Mouse (Mus musculus) embryo, embryonic 9.5 days (tissue): ENCODE data around the gene Map2k6.

Experiments used
- DNase-seq: peaks from one replicate; pipeline ENCODE4 v3.0.0-alpha.2; 2017; ENCODE audit errors: extremely low spot score

The Map2k6 gene

DNA sequence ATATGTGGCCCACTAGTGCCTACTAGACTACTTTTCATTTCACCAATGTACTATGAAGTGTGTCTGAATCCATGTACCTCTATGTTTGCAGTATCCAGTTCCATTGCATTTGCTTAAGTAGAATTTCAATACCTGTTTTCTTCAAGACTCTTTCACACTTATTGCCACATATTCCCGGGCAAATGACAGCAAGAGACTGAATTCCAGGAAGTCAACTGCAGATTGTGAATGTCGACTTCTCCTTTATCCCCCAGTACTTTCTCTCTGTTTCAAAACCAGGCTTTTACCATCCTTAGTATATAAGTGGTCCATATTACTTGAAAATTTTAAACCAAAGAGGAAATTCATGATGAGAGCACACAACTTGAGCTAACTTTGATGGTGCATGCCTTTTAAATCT, 4.7 kb downstream of the Map2k6 start:
- DNase-seq = no peak

DNA sequence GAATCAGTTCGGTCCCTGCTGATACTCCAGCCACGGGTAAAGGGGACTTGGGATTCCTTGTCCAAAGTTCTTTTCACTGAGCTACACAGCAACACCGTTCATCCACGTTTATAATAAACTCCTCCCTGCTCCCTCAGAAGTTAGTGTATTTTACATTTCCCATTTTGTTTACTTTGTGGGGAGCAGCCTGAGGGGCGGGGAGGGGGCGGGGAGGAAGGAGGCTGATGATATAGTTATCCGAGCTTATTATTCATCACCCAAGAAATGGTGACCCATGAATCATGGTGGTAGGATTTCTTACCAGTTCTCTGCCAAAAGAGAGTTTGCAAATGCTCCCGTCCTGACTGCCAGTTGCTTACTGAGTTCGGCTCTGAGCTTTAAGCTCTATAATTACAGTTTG, 6.7 kb downstream of the Map2k6 start:
- DNase-seq = no peak

DNA sequence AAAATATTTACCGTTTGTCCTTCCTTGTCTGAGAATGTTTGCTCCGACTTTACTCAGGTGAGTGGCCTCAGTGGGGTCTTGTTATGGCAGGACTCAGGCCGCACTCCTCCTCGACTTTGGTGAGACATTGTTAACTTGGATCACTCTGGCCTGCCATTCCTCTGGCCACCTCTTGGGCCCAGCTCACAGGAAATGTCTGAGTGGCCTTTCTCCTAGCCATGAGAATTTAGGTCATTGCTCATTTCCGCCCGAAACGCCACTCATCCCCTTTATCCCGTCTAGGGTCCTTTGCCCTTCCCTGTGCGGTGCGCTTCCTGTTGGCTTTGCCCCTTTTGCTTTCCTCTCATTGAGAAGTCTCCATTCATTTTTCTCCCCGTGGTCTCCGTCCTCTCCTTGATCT, 10.2 kb downstream of the Map2k6 start:
- DNase-seq = no peak

DNA sequence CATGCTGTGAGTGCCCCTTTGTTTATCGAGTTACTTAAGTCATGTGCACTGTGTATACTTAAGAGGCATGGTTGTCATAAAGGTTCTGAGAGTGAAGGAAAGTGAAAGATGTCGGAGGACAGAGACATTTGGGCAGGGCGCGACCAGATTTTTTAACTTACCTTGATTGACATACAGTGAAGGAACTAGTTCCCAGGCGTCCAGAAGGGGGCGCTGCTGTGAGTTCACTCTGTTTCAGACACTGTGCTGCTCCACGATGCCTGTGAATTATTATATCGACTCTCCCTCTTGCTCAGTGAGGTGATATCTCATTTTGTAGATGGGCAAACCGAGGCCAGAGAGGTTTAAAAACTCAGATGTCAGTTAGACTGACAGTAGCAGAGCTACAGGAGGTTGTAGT, 10.9 kb downstream of the Map2k6 start:
- no peak for DNase-seq

DNA sequence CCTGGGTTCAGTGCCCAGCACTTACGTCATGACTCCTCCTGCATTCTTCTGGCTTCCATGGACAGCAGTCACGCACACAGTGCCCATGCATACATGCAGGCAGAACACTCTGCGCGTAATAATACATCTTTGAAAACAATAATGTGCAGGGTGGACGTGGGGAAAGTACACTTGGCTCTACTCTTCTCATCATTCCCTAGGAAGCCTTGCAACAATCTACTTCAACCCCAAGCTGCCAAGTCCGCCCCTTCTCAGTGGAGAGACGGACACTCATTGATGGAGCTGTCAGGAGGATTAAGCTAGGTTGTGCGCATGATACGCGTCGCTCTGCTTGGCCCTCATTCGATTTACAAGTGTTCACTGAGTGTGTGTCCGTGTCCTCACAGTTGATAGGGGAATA, 12.7 kb downstream of the Map2k6 start:
- DNase-seq = no peak

DNA sequence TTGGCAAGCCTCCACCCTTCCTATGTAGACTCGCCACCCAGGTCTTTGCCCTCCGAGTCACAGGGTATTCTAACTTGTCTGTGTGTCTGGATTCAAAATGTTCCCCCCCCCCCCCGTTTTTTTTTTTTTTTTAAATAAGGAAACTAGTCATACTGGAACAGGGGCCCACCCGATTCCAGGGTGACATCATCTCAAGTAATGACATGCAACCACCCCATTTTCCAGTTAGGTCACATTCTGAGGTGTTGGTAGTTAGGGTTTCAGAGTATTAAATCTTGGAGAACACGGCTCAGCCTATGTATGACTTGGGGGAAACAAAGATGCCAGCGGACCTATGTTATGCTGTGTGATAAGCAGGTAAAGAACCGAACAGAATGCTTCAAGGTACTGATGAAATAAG, 15.3 kb downstream of the Map2k6 start:
- DNase-seq = no peak

DNA sequence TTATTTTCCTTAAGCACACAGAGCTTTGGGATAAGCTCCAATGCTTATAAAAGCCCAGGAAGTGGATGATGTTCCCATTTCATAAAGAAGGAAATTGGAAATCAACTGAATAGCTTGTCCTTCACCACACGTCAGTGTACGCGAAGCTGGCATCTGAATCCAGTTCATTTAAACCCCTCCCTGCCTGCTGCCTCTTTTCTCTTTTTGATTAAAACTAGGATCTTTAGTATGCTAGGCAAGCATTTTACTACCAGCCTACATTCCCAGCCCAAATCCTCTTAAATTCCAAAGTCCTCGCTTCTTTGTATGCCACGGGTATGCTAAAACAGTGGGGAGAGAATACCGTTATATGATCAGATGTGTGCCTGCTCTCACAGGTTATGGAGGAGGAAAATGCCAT, 17.8 kb downstream of the Map2k6 start:
- no peak for DNase-seq

DNA sequence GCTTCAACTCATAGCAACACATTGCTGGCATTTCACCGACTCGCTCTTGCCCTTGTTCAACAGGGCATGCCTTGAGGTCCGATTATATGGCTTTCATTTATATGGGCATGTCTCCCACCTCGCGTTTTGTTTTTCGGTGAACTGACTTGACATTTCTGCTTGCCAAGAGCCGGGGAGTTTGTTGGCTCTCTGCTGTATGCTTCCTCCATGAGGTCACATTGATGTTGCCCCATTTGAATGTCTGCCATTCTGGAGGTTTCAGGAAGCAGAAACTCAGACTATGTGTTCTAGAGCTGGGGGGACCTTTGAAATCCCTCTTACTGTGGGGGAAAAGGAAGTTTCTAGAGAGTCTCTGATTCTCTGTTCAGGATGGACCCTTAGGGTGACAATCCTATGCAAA, 21.5 kb downstream of the Map2k6 start:
- no peak for DNase-seq

DNA sequence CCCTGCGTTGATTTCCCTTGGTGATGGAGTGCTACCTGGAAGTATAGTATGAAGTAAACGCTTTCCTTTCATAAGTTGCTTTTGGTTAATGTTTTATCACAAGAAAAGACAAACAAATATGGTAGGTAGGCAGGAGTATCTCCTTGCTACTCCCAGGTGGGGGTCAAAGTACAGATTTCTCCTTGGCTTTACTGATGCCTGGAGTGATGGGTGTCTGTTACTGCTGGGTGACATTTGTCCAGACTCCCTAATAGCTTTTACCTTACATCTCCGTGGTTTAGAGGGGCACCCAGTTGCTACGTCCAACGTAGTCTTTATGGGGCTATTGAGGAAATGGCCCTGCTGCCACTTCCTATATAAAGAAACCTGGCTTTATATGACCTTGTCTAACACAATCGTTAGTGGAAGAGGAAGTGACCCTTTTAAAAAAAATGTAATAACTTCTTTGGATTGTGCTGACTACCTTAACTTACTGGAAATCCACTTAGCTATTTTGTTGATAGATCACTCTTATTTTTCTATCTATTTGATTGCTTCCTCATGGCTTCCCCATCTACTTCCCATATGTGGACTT, 27.7 kb downstream of the Map2k6 start:
- no peak for DNase-seq

DNA sequence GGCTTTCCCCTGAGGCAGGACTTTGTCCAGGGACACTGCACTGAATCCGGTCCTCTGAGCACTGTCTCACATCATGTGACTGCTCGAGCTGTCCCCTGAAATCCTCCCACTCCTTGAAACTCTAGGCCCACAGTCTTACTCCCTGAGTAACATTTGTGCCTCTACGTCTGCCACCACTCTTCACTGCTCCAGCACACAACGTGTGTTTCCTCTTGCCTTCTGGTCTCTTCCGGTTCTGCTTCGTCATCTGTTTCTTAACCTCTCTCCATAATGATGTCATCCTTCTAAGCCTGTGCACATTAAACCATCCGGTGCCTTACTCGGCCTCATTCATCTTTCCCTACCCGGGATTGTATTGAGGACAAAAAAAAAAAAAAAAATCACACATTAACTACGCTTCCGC, 28.2 kb downstream of the Map2k6 start:
- DNase-seq = no peak

DNA sequence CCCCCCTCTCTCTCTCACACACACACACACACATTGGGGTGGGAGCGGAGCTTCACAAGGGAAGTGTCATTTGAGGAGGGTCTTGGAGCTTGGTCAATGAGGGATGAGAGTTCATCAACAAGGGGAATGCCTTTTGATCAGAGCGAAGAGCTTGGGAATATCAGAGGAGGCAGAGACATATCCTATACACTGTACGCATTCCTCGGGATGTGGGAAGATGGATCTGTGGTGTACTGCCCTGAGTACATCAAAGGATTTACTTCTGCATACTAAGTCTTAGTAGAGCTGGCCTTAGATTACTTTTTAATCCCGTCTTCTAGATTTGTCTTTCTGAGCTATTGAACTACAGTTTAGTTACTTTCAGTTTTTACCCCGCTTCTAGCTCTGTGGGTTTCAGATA, 30.1 kb downstream of the Map2k6 start:
- no peak for DNase-seq

DNA sequence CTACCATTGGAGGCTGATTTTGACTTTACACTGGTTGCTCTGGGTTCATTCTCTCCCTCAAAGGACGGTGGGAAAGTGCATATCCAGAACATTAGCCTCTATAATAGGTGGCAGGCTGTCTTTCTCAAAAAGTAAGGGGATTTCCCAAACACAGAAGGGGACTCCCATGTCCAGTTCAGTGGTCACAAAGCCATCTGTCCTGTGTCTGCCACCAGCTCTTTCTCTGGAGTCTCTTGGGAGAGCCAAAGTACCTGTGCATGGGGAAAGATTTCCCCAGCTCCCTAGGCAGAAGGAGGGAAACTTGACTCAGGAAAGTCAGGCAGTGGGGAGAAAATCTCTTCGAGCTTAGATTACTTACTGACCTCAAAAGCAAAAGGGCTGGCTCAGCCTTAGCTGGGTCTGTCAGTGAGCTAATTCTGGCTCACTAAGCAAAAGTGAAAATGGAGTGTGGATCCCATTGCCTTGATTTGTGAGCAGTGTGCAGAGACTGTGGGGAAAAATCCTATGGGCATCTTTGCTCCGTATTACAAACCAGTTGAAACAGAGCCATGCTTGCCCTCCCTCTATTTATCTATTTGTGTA, 31.0 kb downstream of the Map2k6 start:
- DNase-seq = no peak

DNA sequence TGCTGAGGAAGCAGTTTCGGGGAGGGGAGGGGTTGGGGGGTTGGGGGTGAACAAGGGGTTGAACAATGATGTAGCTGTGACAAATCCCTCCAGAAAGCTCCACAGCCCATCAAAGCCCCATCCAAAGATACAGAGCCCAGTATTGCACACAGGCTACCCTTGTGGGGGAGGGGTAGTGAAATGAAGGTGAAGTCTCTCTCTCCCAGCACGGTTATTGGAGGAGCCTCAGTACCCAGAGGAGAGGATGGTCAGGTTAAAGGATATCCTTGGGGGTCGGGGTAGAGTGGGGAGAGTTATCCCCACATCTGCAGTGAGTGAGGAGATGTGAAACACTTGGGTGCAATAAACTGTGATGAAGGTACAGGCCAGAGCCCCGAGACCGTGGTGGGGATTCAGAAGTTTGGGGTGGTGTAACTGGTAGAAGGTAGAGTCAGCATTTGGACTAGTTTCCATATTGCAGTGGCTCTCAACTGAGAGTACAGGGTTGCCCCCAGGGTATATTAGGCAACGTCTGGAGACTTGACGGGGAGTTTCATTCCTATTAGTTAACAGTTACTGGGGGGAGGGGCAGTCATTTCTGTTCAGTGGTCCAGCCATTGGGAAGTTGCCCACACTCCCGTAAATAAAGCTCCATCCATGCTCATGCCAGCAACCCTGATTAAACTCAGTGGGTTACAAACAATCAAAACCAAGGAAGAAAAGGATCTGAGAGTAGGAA, 37.1 kb downstream of the Map2k6 start:
- no peak for DNase-seq

DNA sequence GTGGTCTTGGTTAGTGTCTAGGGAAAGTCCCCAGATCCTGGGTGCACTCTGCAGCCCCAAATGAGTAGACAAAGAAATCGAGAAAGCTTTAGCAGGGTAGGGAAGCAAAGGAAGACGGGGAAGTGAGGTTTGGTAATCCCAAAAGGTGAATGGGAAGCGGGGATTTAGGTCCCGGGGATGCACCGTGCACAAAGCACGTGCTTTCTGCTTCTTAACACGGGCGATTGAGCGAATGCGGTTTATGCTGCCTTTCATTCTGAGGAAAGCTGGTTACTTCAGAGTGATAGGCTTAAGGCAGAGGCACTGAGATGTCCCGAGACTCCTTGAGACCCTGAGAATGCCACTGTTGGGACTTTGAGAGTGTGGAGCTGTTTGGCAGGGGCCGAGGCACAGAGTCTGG, 38.1 kb downstream of the Map2k6 start:
- no peak for DNase-seq

DNA sequence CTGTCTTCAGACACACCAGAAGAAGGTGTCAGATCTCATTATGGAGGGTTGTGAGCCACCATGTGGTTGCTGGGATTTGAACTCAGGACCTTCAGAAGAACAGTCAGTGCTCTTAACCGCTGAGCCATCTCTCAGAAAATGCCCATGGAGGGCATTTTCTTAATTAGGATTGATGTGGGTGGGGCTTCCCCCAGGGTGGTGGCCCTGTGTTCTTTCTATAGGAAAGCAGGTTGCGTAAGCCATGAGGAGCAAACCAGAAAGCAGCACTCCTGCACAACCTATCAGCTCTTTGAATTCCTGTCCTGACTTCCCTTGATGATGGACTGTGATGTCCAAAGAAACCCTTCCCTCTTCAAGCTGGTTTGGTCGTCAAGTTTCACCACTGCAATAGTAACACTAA, 39.2 kb downstream of the Map2k6 start:
- no peak for DNase-seq

DNA sequence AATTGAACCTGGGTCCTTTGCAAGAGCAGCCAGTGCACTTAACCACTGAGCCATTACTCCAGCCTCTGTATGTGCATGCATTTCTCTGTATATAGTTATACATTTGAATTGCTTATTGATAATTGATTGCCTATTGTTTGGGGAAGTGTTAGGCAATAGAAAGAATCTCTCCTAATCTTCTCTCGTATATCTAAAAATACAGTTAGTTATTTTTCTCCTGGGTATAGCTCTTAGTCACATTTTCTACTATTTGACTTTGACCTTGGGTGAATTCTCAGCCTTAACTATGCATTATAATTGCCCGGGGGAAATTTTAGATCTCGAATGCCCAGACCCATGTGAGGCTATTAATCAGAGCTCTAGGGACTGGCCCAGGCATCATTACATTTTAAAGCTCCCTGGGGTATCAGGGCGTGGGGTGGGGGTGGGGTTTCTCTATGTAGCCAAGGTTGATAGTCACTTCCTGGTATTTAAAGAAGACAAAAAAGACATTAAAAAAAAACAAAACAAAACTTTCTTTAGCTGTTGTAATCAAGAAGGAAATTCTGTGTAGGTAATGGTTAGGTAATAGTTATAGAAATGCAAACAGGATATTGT, 39.9 kb downstream of the Map2k6 start:
- DNase-seq = no peak

DNA sequence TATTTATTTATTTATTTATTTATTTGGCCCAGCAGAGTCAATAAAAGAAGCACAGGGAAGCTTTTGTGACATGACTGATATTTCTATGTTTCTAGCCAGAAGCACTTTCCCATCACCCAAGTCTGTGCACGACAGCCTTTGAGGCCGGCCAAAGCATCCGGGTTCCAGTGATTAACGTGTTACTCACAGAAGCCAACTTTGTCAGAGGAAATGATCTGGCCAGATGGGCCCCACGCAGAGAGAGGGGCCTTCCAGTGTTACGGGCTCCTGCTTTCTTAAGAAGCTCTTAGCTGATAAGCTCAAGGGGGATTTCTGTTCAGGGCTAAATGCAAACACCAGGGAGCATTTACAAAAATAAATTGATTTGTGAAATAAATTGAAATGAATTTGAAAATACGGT, 40.4 kb downstream of the Map2k6 start:
- no peak for DNase-seq

DNA sequence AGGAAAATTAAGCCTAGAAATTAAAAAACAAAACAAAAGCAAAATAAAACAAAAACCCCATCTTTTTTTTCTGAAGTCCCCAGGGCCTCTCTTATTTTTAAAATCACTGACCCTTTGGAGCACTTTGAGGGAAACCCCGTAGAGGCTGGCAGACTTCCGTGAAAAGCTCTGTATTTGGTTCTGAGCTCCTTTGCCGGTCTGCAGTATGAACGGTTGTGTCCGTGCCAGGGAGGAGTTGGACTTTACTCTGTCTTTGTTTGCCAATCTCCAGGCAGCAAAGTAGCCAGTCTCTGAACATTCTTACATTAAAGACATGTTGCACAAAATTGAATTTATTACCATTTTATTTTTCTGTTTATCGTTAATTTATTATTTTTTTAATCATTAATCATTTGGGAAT, 45.7 kb downstream of the Map2k6 start:
- no peak for DNase-seq

DNA sequence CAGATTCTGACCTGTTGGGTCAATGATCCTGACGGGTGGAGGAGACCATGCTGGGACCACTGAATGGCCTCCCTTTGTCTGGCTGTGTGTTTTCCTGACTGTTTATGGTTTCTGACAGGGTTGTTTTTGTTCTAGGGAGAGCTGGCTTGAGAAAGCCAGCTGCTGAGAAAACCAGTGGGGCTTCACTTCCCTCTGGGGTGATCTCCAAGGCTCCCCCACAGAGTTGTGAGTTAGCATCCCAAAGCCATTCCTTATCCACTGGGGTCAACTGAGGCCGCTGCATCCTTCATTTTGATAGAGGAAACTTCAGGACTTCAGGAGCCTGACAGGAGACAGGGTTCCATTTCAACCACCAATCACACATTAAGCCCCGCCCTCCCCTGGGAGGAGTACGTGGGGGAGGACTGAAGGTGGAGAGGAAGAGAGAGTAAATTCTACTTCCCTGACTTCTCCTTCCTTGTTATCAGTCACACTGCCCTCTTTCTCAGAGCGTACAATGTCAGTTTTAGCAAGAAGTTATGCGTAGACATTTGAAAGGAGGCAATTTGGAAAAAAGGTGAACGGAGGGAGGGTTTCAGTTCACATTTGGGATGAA, 49.3 kb downstream of the Map2k6 start:
- DNase-seq = peak; percentile 74

DNA sequence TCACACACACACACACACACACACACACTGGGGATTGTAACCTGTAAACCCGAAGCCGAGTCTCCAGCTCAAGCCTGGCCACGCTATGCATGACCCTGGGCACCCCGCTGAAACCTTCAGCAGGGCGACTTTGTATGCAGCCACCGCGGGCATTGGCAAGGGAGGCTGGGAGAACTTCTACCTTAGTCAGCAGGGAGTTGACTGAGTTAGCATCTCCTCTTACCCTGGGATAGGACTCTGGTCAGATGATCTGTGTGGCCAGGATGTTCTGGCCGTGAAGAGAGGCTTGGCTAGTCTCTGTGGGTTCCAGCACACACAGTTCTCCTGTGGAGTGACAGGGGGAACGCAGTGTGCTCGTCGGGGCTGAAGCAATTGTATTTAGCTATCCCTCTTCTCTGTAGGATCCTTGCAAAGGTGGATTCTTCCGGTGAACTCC, 49.8 kb downstream of the Map2k6 start:
- peak; percentile 53 for DNase-seq

DNA sequence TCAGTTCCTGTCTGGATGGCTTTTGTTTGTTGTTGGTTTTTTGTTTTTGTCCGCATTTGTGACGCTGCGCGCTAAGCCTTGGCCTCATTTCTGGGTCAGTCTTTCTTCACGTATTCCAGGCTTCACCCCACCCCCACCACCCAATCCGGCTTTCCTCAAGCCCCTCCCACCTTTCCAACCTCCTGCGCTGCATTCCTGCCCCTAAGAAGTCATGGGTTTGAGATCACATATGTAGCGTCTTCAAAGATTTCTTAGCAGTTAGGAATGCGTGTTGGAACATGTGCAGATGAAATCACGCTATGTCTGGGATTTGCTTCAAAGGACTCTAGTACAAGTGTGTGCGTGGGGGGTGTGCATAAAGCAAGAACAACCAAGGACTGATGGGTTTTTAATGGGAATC, 50.3 kb downstream of the Map2k6 start:
- DNase-seq = peak; percentile 38

DNA sequence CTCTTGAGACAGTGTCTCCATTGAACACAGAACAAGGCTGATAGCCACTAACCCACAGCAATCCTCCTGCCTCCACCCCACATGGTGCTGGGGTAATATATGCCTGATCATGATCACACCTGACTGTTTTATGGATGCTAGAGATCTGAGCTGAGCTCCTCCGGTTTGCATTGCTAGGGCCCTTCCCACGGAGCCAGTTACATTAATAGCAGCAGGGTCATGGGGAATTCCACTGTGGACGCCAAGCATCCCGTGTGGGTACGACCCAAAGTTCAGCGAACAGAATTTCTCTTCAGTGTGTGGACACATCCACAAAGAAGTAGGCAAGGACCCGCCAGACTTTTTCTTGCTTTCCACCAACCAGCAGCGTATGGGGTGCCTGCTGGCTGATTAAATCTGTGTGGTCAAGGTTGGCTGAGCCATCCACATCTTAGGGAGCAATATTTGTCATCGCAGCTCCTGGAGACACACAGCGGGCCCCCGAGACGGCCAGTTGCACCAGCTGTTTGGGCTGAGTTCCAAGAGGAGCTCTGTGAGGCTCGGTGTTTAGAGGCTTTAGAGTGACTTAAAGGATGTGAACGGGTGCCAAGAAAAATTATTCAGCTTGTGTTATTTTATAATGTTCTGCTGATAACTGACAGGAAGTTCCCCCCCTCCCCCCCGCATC, 51.3 kb downstream of the Map2k6 start:
- no peak for DNase-seq
